Mouse (Mus musculus): ENCODE measurements at regions not wholly inside any gene's neighbourhood (a gene's known extent, or its start where the extent isn't known, plus 50 kb on each side); places are given as distances from the start of the nearest gene placed in this dataset.

GRCm38 (mm10) chr16:46605879-46606203 is 107.5 kb upstream of the Nectin3 start:
- no peak for TF ChIP-seq HCFC1 (IDR thresholded peaks at IDR 0.05; ENCODE audit: borderline replicate concordance, insufficient read depth, low read length)
- no peak for TF ChIP-seq MAFK (IDR thresholded peaks at IDR 0.05; ENCODE audit: insufficient read depth, low read depth, low read length)
- TF ChIP-seq ZNF384 (IDR thresholded peaks at IDR 0.05; ENCODE audit: low read depth, low read length) = no peak
- no peak for TF ChIP-seq ZC3H11A (IDR thresholded peaks at IDR 0.05; ENCODE audit: borderline replicate concordance, low read depth, low read length)
